Mouse (Mus musculus): Measurements from ENCODE around the gene Tex22. TPM values are rescaled to one million over a fixed set of nuclear protein-coding genes. Genes with fewer than 3 reads are reported as not detected.

The Tex22 gene
- total RNA-seq, 2 experiments from 2014 or later: not detected

DNA sequence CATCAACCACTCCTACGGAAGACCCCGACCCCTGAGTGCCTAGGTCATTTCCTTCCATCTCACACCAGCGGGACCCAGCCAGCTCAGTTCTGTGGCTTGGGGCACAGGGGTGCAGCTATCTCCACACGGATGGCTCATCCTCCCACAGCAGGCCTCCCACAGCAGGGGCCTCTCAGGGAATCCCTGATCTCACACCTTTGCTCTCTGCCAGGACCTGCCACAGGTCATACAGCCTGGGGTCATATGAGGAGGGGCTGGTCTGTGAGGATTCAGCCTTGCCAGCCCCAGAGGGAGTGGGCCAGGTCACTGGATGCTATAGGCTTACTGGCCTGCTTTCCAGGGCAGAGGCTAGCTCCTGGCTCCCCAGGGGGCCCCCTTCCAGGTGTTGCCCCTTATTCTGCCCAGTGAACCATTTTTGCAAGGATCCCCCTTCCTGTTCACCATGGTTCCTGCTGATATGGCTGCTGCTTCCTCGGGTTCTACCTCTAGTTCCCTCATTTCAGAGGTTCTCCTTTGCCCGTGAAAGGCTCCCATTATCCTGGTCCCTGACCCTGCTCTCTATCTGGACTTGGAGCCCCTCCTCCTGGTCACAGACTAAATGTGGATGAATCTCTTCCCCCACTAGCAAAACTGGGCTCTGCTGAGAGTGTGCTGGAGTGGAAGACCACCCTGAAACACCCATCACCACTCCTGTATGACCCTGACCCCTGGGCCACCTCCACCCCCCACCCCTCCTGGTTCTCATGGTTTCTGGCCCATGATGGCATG is 25.4 kb downstream of the Tex22 start:
- ATAC-seq (replicated peaks; ENCODE audit: low FRiP score, poor library complexity, severe bottlenecking): no peak

DNA sequence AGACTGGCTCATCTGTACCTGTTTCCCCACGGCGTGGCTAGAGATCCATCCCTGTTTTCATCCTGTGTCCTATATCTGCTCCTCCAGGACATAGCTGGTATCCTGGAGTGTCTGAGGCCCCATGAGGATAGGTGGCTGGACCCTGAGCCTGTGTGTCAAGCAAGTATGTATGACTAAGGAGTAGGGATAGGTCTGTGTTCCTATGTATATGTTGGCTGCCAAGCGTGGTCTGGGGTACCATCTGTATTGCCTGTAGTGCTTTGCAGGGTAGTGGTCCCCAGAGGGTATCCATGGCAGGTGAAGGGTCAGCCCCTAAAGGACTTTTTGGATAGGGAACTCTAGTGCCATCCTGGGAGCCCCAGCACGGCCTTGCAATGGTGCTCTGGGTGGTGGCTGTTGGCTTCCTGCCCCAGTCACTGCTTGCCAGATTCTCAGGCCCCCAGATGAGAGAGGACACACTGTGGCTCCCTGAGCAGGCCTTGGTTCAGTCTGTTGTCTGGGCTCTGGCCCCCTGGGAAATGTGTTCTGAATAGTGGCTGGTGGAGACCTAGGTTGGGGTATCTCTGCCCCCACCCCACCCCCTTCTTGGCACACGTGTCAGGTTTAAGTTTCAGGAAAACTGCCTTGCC is 26.3 kb downstream of the Tex22 start:
- ATAC-seq (replicated peaks; ENCODE audit: low FRiP score, poor library complexity, severe bottlenecking): no peak

DNA sequence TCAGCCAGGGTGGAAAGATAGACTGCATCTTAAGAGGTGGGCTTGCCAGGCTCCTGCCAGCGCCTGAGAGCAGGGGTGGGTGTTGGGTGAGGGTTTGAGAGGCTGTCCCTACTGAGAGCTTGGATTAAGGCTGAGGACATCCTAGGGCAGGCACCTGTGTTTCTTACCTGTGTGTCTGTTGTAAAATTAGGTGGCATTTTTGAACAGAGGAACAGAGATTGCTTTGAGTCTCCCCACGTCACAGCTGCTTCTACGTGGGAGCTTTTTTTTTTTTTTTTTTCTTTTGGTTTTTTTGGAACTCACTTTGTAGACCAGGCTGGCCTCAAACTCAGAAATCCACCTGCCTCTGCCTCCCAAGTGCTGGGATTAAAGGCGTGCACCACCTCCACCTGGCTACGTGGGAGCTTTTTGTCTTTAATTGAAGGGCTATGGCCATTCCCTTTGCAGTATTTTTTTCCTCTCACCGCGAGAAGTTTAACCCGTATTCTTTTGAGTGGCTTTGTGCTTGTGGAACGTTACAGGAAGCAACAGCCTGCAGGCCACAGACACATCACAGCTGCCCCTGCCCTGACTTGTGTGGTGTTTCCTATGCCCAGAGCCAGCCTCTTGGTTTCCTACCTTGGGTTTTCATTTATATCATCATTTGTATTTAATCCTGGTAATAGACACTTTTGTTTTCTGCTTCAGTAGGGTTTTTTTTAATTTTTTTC is 27.1 kb downstream of the Tex22 start:
- no peak for ATAC-seq (replicated peaks; ENCODE audit: low FRiP score, poor library complexity, severe bottlenecking)

DNA sequence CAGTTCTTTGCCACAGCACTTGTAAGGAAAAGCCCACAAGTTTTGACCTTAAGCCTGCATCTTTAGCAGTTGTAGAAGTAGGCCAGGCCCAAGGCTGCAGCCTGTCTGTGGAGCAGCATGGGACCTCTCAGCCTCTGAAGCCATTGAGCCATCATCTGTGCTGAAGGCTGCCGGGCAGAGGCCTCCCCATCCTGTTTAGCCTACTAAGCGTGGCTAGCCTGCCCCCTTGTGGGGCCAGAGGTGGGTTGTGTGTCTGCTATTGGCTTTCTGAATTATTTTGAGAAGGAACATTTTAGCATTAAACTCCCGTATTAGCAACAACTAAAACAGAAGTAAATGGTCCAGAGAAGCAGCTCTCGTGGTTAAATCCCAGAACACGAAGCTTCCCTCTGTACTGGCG is 28.2 kb downstream of the Tex22 start:
- ATAC-seq (replicated peaks; ENCODE audit: low FRiP score, poor library complexity, severe bottlenecking): 0 out of 2 replicates have a peak, but pooled peaks have one; percentile 44

DNA sequence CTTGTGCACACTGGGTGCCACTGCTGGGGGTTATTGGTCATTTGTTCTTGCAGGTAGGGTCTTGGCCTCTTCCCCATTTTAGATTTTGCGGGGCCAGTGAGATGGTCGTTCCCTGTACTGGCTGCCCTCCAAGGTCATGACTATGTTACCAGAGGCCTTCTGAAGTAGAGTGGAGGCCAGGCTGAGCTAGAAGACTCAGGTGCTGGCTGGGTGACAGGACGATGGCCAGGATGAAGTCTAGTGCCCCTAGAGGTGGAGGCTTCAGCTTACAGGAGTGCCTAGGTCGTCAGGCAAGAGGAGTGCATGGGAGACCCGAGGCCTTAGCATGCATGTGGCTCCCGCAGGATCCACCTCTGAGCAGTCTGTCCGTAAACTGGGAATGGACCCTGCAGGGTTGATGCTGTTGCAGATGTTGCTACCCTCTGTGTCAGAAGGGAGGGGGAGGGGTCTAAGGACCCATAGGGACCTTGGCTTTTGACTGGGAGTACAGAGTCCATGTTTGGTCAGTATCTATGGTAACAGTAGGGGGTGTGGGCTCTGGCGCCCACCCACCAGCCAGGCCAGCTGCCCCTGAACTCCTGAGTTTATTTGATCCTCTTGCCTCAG is 29.6 kb downstream of the Tex22 start:
- 0 out of 2 replicates have a peak, but pooled peaks have one; percentile 30 for ATAC-seq (replicated peaks; ENCODE audit: low FRiP score, poor library complexity, severe bottlenecking)

DNA sequence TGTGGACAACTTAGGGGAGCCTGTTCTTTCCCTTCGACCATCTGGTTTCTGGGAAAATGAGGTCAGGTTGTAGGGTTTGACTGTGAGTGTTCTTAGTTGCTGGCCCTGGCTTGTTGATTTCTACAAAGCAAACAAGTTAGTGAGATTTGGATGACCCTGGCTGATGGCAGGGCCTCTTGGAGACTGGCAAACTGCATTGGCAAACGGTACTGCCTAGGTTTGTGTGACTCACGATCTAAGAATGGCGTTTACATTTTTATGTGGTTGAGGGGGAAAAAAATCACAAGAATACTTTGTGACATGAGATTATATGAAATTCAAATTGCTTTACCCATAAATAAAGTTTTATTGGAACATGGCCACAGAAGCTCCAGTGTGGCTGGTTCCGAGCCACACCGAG is 32.1 kb downstream of the Tex22 start:
- no peak for ATAC-seq (replicated peaks; ENCODE audit: low FRiP score, poor library complexity, severe bottlenecking)

DNA sequence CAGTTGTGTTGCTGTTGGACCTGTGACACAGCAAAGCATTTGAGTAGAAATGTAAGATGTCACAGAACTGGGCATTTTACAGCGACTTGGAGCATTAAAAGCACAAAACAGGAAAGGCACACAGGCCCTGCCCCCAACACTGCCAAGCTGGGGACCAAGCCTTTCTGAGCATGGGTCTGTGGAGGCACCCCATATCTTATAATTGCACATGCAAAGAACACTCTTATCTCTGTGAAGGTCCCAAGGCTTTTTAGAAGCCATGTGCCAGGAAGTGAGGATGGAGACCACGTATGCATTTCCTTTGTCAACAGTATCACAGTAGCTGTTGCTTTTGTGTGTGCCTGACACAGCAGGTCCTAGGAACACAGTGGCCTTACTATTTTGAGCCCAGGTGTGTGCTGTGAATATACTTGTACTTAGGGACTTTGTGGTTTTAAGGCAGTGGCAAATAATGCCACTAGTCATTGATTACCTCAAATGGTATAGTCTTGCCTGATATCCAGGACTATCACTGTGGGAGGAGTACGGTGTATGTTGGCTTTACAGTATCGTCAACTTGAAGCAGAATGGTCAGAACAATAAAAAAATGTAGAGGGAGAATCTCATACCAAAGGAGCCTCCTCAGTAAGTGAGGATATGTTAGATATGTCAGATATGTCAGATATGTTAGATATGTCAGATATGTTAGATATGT is 33.3 kb downstream of the Tex22 start:
- ATAC-seq (replicated peaks; ENCODE audit: low FRiP score, poor library complexity, severe bottlenecking): peak; percentile 88

DNA sequence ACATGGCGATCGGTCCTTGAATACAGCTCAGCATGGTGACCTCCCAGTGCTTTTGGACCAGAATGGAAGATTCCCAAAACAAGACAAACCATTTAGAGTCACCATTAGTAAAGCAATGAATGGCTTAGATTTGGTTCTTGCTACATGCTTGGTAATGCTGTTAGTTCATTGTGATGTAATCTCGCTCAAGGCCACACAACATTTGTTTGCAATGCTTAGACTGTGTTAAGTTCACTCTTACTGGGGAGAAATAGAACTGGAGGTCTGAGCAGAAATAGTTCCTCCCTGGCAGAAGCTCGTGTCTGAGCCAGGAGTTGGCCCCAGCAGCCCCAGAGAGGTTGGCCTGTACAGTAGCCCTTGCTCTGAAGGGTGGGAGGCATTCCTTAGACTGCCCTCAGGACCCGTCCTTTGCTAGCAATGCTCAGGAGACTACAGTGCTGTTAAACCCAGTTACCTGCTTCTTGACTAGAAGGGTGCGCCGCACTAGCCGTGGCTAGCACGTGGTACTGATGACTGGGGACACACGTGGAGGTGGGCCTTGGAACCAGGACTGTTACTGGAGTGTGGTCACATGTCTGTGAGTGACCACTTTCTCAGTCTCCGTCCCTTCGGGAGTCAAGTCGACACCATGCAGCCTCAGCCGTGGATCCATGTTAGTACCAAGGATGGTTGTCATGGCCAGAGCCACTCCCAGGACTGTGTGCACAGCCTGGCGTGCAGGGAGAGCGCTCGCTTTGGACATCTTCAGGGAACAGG is 34.4 kb downstream of the Tex22 start:
- ATAC-seq (replicated peaks; ENCODE audit: low FRiP score, poor library complexity, severe bottlenecking): no peak

DNA sequence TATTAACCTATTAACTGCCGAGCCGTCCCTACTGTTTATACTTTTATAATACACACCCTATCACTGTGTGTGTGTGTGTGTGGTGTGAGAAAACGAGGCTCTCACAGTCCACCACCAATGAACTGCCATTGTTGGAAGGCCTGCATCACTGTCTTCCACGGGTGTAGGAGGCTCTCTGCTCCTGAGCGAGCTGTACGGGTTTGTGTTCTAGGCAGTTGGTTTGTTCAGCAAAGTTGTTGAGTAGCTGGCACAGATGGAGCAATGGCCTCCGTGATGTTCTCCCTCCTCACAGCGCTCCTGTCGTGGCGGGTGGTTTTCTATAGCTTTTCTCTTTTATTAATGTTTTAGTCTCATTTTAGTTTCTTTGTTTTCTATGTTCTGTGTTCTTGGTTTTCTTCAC is 35.5 kb downstream of the Tex22 start:
- no peak for ATAC-seq (replicated peaks; ENCODE audit: low FRiP score, poor library complexity, severe bottlenecking)

DNA sequence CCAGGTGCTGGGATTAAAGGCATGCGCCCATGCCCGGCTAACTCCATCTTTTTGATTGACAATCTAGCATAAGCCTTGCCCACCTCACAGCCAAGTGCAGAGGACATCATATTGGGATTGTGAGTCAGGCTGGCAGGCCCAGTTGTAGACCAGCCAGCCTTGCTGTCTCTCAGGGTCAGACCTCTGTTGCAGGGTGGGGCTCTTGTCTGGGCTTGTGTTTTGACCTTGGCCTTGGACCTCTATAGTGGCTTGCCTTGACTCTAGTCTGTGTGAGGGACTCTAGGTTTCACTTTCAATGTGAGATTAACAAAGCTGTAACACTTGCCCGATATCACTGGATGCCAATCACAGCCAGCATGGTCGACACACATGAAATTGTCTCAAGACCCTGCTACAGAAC is 39.8 kb downstream of the Tex22 start:
- ATAC-seq (replicated peaks; ENCODE audit: low FRiP score, poor library complexity, severe bottlenecking): no peak

DNA sequence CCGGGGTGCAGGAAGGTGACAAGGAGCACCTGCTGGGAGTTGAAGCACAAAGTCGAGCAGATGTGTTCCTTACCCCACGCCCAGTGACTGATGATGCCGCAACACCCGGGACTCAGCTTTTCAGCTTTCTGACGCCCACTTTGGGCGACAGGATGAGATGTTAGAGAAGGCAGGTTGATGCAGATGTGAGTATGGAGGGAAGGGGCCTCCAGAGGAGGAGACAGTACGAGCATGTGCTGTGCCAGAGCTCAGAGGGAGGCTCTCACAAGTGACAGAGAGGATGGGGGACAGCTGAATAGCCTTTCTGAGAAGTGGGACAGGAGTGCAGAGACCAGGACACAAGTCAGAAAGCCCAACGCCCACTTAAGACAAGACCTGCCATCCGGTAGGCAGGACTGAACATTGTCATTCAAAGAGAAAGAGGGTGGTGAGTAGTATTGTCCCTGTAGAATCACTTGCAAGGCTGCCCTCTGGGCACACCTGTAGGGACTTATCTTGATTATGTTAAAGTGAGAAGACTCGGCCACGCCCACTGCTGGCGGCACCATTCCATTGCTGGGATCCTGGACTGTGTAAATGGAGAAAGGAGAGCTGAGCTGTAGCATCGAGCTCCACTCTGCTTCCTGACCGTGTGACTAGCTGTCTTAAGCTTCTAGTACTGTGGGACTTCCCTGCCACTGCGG is 40.7 kb downstream of the Tex22 start:
- no peak for ATAC-seq (replicated peaks; ENCODE audit: low FRiP score, poor library complexity, severe bottlenecking)

DNA sequence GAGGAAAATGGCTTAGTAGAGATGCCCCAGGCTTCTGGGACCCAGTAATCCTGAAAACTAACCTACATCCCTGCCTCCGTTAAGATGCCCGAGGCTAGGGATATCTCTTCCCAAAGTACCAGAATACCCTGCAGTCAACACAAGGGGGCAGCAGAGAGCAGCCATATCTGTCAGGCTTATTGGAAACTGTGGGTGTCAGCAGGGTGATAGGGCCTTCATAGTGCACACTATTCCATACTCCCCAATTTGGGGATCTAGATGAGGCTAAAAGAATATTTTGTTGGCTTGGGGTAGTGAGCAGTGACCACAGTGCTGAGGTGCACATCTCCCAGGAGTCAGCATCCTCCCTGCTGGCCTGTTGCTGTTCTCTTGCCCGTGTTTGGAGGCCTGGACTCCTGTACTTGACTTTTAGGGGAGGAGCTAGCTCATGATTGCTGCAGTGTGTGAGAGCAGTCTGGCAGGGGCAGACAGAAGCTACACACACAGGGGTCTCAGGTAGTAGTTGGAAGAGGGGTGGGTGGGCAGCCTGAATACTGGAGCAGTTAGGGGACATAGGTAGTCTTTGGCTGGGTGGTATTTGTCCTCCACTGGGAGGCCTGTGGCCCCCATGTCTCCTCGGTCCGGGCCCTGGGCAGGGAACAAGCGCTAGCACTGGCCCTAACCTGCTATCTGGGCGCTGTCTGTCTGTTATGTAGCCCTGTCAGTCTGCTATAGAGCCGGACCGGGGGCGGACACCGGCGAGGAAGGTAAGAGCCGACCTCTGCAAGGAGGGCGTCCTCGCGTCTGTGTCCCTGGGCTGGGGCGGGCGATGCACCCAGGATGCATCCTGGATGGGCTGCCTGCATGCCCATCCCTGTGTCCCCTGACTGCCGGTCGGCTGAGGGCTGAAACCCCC is 45.5 kb downstream of the Tex22 start:
- peak; percentile 81 for ATAC-seq (replicated peaks; ENCODE audit: low FRiP score, poor library complexity, severe bottlenecking)

DNA sequence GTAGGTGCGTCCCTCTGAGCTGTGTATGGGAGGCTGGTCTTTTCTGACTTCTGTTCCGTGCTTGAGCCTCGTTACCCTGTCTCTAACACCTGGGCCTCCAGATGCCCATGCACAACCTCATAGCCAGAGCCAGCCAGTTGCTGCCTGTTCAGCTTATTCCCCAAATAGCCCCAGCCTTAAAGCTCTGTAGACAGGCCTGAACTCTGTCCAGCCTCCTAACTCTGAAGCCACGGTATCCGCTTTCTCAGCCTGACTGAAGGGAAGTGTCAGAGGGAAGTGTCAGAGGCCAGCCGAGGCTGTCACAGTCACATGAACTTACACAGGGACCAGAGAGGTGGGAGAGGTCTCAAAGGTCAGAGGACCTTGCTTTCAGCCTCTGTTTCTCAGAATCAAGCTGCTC is 50.4 kb downstream of the Tex22 start:
- no peak for ATAC-seq (replicated peaks; ENCODE audit: low FRiP score, poor library complexity, severe bottlenecking)

DNA sequence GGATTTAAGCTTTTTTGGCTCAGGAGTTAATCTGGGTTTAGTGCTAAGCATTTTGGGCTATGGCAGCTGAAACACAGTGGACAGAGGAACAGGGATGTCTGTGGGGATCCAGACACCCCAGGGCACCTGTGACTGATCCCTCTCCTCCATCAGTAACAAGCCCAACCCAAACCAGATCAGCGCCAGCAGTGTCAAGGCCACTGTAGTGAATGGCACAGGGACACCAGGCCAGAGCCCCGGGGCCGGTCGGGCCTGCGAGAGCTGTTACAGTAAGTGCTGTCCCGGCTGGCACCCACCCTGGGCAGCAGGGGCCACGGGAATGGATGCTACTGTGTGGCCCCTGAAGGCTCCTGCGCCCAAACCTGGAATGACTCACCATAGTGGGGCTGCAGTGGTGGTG is 56.4 kb downstream of the Tex22 start:
- no peak for ATAC-seq (replicated peaks; ENCODE audit: low FRiP score, poor library complexity, severe bottlenecking)

DNA sequence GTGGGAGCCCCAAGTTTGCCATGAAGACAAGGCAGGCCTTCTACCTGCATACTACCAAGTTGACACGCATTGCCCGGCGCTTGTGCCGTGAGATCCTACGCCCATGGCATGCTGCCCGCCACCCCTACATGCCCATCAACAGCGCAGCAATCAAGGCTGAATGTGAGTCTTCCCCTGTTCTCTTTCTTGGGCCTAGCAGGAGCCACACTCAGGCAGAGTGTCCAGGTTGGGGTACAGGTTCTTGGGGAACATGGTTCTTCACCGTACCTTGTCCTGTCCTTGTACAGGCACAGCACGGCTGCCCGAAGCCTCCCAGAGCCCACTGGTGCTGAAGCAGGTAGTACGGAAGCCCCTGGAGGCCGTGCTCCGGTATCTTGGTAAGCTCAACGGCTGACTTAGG is 57.3 kb downstream of the Tex22 start:
- no peak for ATAC-seq (replicated peaks; ENCODE audit: low FRiP score, poor library complexity, severe bottlenecking)

DNA sequence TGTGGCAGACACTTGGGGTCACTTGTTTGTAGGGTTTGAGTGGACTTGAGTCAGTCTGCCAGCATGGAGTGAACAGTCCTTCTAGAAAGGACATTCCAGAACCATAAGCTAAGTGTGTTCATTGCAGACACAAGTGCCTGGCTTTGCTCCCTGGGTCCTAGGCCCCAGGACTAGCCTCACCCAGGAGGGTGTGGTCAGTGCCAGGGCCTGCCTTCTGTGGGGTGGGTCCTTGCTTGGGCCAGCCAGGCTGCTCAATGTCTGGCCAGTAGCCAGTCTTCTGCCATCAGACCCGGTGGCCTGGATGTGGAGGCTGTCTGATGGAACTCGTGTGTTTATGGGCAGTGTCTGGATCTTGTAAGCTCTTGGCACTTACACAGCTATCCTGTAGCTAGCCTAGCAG is 58.3 kb downstream of the Tex22 start:
- peak; percentile 39; the same call in 1 of the 2 replicates for ATAC-seq (replicated peaks; ENCODE audit: low FRiP score, poor library complexity, severe bottlenecking)

DNA sequence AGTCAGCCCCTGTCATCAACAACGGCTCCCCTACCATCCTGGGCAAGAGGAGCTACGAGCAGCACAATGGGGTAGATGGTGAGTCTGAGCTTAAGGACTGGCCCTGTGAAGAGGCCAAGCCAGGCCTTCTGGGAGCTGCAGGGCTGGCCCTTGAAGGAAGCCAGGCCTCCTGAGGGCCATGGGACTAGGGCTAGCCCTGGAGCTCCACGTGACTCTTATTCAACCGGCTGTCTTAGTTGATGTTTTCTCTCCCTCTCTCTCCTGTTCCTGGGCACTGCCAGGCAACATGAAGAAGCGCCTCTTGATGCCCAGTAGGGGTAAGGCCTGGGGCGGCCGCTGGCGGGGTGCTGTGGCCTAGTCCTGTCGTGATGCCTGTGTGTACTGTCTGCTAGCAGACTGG is 59.0 kb downstream of the Tex22 start:
- ATAC-seq (replicated peaks; ENCODE audit: low FRiP score, poor library complexity, severe bottlenecking): no peak
